Mouse (Mus musculus) cerebellum, postnatal 4 days (tissue): ENCODE data around the gene Nhs.

ENCODE experiments used
- DNase-seq, 2 experiments: peaks; one replicate each; pipeline ENCODE4 v3.0.0; 2022; ENCODE audit warnings: low spot score in 2 of 2, mixed read lengths in 1 of 2

Nhs gene

DNA sequence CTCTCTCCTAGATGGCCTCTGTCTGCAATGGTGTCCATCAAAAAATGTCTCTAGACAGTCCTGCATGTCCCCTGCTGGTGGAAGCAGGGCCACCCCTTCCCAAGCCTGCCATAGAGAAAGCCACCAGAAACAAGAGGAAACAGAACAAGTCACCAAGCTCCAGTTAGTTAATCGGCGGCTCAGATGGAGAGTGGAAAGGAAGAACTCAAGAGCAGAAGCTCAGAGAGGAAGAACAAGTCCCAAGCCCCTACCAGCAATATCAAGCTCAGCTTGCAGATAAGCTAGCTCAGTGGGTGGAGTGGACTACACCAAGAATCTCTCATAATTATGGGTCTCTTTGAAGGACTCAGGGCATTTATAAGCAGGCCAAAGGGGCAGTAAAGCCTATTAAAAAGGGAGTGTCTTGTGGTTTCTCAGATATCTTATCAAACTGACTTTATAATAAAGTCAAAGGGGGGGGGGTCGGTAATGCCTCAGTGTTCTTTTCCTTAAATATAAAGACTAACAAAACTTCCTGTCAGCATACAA is 139.4 kb downstream of the Nhs start:
- DNase-seq = no peak

DNA sequence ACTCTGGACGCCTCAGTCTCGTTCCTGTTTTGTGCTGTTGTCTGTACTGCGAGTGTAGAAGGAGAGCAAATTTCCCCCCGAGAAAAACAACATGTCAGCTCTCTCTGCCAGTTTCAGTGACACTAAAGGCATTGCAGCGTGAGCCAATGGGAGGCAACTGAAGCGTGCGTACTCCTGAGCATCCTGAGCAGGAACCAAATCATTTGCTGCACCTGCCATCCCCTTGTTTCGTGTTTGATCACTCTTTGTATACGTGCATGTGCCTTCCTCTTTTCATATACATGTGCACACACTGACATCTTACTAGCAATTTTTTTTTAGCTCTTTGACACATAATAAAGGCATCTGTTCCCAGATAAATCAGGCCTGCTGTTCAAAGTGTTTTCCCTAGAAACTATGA is 142.1 kb downstream of the Nhs start:
- DNase-seq = no peak

- DNase-seq = no peak
Measured at GRCm38 (mm10) chrX:162012570-162012969, 147.0 kb downstream of the Nhs start.

GRCm38 (mm10) chrX:162009876-162010275 is 149.7 kb downstream of the Nhs start:
- DNase-seq = no peak

- DNase-seq = no peak
Measured at GRCm38 (mm10) chrX:162003818-162004217, 155.7 kb downstream of the Nhs start.

DNA sequence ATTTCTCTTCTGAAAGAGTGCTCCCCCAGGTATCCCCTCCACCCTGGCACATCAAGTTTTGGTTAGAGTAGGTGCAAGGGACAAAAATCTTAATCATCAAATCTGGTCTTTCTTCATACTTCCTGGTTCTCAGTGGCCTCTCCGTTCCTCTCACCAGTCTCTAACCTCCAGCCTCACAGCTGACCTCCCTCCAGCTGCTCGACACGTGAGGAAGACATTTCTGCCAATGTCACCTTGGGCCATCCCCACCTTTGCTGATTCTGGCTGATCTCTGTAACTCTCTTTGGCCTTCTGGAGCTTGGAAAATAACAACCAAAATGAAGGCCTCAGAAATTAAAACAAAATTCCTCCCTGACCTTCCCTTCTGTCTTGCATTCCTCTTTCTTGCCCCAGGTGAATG is 160.7 kb downstream of the Nhs start:
- DNase-seq = no peak

DNA sequence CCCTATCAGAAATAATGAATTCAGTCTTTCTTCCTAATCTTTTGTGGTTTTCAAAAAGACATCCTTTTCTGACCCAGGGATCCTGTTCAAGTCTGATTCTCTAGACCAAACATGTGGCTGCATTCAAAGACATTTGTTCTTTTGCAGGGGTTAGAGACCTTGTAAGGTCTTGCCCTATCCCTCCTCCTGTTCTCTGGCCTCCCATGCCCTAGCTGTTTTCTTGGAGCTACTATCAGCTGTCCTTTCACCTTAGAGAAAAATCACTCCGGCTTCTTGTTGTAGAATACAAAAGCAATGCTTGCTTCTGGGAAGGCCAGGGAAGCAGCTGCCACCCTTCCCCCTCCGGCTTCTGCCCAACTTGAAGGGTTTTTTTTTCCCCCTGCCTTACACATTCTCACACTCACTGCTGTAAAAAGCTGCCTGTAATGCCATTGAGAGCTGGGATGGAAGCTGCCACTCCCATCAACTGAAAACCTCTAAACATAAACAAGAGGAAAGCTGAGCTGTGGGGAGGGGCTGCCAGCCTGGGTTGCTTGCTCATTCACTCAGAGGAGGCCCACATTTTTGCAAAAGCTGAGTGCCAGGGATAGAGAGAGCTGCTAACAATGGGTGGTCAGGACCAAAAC is 162.2 kb downstream of the Nhs start:
- no peak for DNase-seq

DNA sequence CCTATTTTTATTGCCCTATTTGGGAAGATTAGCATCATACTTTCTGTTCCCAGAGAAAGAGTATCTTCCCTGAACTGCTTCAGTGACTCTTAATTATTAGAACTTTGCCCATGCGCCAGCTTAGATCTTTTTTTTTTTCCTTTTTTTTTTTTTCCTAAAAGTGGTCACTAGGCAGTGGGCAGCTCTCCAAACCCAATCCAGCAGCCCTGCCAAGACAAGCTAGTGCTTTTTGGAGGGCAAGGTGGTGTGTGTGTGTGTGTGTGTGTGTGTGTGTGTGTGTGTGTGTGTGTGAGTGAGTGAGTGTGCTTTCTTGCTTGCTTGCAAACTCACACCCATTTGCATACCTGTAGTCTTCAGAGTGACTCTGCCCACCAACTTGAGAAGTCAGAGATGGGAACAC is 169.4 kb downstream of the Nhs start:
- no peak for DNase-seq

GRCm38 (mm10) chrX:161984961-161985360 is 174.6 kb downstream of the Nhs start:
- no peak for DNase-seq

- no peak for DNase-seq
Measured at GRCm38 (mm10) chrX:161981399-161981798, 178.1 kb downstream of the Nhs start.

DNA sequence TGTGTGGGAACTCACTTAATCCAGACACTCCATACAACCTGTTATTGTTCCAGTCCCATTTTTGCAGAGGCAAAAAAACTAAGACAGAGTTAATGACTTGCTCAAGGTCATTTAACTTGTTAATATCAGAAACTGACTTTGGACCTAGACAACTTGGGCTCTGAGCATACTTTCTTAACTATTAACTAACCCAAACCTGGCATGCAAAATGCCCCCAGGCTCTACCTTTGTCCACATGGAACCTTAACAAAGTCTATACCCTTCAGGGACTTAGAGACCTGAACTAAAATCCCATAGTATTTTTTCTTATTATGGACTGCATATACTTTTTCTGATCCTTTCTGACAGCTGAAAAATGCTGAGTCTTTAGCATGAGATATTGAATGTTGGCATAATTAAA is 179.6 kb downstream of the Nhs start:
- DNase-seq = no peak

DNA sequence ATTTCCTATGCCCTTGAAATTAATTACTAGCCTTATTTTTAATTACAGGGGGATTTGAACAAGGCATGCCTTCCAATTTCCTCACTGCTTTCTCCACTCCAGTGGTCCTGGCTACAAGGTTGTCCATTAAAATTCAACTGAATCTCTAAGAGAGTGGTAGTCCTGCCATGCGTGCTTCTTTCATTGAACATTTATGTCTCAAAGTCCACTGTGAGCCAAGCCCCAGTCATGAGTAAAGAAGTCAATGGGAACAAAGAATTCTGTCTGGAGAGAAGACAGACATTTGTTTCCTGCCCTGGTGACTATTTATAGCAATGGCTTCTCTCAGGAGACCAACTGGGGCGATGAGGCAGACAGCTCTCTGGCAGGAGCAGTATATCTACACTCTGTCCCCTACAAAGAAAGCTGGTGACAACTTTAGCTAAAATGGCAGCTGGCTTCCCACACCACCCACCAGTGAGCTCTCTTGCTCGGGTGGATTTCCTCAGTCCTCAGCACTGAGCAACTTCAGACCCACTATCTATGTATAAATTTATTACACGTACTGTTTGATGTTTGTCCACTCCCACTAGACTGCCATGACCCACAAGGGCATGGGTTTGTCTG is 182.2 kb downstream of the Nhs start:
- no peak for DNase-seq

GRCm38 (mm10) chrX:161976376-161976775 is 183.2 kb downstream of the Nhs start:
- no peak for DNase-seq

DNA sequence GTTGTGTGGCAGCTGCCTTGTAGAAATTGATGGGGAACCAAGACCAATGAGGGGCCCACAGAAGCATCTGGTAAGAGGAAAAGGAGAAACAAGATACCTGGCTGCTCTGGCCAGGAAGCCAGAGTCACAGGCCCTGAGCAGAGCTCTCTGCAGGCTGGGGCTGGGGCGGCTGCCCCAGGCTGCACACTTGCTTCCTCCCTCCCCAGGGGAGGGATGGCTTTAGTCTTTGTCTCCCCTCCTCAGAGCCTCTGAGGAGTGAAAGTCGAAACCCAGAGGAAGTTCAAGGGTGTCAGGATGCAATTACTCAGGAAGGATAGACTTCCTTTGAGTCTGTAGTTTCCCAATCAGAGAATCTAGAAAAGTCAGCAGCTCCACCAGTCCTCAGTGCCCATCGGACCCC is 186.0 kb downstream of the Nhs start:
- DNase-seq = no peak

DNA sequence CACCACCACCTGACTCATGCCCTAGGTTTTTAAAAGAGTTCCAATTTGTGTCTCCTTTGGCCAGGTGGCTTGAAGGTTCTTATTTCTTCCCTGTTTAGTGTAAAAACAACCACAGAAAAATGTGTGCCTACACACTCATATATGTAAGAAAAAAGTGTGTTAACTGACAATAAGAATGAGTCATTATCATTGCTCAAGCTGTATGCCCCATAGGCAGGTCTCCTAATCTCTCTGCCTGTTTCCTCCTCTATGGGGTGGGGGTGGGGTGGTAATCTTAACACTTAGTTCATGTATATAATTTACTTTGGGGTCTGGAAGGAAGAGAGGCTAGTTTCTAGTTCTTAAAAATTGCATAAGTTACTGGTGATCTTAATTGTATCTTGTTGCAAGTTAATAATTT is 186.8 kb downstream of the Nhs start:
- no peak for DNase-seq

- no peak for DNase-seq
Measured at GRCm38 (mm10) chrX:161971961-161972502, 187.5 kb downstream of the Nhs start.

GRCm38 (mm10) chrX:161971131-161971530 is 188.4 kb downstream of the Nhs start:
- no peak for DNase-seq

DNA sequence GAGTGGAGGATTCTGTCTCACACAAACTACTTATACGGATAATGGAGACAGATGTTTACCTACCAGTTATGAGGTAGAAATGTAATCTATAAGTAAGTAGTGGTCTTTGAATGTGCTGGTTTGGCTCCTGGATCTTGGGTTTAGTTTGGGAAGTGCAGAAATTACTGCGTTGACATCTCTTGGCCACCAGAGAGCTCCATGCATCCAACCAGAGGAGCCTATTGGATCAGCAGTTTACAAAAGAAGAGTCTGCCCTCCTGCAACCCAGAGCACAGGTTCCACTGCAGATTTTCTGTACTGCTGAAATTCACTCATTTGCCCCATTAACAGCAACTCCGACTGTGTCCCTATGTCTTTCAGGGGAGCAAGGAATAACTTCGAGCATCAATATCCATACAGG is 191.8 kb downstream of the Nhs start:
- DNase-seq = peak in 1 of 2 experiments; percentile 3

- no peak for DNase-seq
Measured at GRCm38 (mm10) chrX:161963372-161963771, 196.2 kb downstream of the Nhs start.

GRCm38 (mm10) chrX:161962855-161963254 is 196.7 kb downstream of the Nhs start:
- DNase-seq = no peak

- DNase-seq = no peak
Measured at GRCm38 (mm10) chrX:161961756-161962155, 197.8 kb downstream of the Nhs start.

DNA sequence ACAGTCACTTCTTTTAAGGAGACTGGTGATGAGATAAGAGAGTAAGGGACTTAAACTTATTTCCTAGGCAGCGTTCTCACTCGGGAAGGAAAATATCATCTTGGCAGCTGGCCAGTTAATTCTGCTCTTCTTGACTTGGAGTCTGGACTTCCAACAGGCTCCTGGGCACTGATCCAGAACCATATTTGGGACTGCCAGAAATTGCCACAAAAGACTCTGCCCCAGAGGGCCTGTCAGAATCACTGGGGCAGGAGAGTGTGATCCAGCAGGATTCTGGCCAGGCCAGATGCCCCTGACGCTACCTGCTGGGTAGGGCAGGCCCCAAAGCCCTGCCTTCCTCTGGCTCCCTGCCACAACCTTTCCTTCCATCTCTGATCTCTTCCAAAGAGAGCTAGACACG is 198.4 kb downstream of the Nhs start:
- peak; percentile 22 to 81 for DNase-seq

DNA sequence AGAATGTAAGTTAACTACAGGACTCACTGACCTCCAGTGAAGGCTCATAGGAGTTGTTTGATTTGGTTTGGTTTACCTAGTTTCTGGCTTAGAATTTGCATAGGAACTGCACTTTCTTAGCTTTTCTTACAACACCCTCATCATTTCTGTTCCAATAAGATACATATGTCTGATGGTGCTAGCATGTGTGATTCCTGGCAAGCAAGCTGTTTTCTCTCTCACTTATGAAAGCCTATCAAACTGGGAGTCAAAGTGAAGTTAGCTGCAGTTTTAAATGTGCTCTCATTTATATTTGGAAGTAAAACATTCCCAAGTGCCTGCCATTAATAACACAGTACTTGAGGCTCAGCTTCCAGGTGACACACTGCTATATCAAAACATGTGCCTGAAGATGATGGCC is 207.2 kb downstream of the Nhs start:
- DNase-seq = no peak
